ENCODE assay signal across 8 mouse cellular contexts in the genomic region with DNA sequence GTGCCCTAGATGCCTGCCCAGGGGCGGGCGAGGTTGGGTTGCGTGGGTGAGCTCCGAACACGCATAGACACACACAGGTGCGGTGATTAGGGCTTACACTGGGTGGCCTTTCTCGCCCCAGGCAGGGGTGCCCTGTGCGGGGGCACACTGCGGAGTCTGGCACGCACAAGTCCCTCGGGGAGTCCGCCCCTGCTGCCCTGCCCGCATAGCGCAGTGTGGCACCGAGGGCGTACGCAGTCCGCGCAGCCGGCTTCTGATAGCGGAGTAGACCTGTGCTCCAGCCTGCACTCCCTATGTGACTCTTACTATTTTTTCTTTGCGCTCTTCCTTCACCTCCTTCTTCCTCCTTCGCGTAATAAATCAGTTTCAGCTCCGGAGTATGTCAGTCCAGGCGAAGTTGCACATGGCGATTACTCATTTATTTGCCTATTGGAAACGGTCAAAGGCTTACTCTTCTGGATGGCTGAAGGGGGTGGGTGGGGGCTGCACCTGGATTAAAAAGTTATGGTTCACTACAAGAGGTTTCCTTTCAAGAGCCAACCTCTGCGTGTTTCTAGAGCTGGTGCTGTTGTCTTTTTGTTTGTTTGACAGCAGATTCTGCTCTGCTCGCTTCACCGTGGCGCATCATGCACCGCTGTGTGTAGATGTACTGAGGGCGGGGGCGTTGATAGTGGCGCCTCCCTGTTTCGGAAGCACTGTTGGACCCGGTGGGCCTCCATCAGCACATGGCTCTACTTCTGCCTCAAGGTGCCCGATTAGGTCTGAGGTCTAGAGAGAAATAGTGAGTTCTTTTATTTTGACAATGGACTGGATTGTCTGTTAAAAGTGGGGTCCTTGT. TPM values are rescaled to one million over a fixed set of nuclear protein-coding genes. Genes with fewer than 3 reads are reported as not detected.
DNase-seq lines count a peak whose midpoint lies in the region; ATAC-seq and TF ChIP-seq lines count a peak whose summit lies in the region.

No protein-coding gene starts in this region.

- H3K4me1 ChIP-seq in embryonic fibroblast, embryonic 13.5 days (ENCODE audit: control insufficient read depth, insufficient read depth, low read length), result peaks cover 15% of the 10 kb centered on the region
- H3K4me1 ChIP-seq in hindbrain, embryonic 16.5 days (ENCODE audit: control insufficient read depth, insufficient read depth, low read depth, low read length), result peaks cover 23% of the 10 kb centered on the region
- peaks cover 0 to 8% of the 10 kb centered on the region in 2 experiments; a peak in 3 of 4 replicates for H3K4me1 ChIP-seq in liver, embryonic 14.5 days (replicated peaks; ENCODE audit: control insufficient read depth in 2 of 2, insufficient read depth in 2 of 2, low read length in 1 of 2)

- DNase-seq in right cerebral cortex, postnatal 14 days, result peak; percentile 35
- no peak for DNase-seq in right cerebral cortex, adult 2 months (ENCODE audit: low spot score in 2 of 2)
- peak; percentile 53 for DNase-seq in adrenal gland, postnatal 10 days
- no peak for DNase-seq in liver, embryonic 14.5 days (ENCODE audit: low read depth in 3 of 3, low spot score in 3 of 3)
- peak; percentile 54 for DNase-seq in retina, embryonic 14.5 days (ENCODE audit: low spot score)

- under 1% methylated on average over 39 of the region's 39 CpGs for WGBS in hindbrain, embryonic 16.5 days
- 1% methylated on average over 39 of the region's 39 CpGs for WGBS in liver, embryonic 14.5 days (ENCODE audit: insufficient replicate concordance)

- H3K27me3 ChIP-seq in hindbrain, embryonic 16.5 days (replicated peaks; ENCODE audit: control insufficient read depth, insufficient read depth, low read length), result no peaks in the 10 kb centered on the region
- peaks cover 36% of the 10 kb centered on the region for H3K27me3 ChIP-seq in liver, embryonic 14.5 days (ENCODE audit: control insufficient read depth, insufficient read depth, low read length)

- peak overlapping the region; percentile 77 for H3K4me3 ChIP-seq in embryonic fibroblast, embryonic 13.5 days (ENCODE audit: insufficient read depth, low read length)
- H3K4me3 ChIP-seq in hindbrain, embryonic 16.5 days (ENCODE audit: low read length), result peak overlapping the region; percentile 95
- H3K4me3 ChIP-seq in liver, embryonic 14.5 days (ENCODE audit: insufficient read depth in 1 of 2, low read depth in 2 of 2, low read length in 2 of 2), result peak overlapping the region; percentile 60 to 66

- no peaks in the 10 kb centered on the region for H3K9me3 ChIP-seq in hindbrain, embryonic 16.5 days (ENCODE audit: control insufficient read depth, low read length)
- no peaks in the 10 kb centered on the region for H3K9me3 ChIP-seq in liver, embryonic 14.5 days (ENCODE audit: control insufficient read depth, low read length)

- TF ChIP-seq EP300 in liver, embryonic 14.5 days (IDR thresholded peaks at IDR 0.05; ENCODE audit: low read depth), result no peak

- TF ChIP-seq POLR2A in embryonic fibroblast, embryonic 13.5 days (IDR thresholded peaks at IDR 0.05; ENCODE audit: low read depth, low read length), result no peak

- peak overlapping the region; percentile 89 for H3K9ac ChIP-seq in hindbrain, embryonic 16.5 days (ENCODE audit: low read depth, low read length)
- H3K9ac ChIP-seq in liver, embryonic 14.5 days (replicated peaks), result peak overlapping the region; percentile 1; the same call in 1 of the 2 replicates

- TF ChIP-seq CTCF in embryonic fibroblast, embryonic 13.5 days (IDR thresholded peaks at IDR 0.05; ENCODE audit: borderline replicate concordance, insufficient read depth, low read length), result no peak
- TF ChIP-seq CTCF in liver, embryonic 14.5 days (IDR thresholded peaks at IDR 0.05; ENCODE audit: low read depth), result no peak

- no peaks in the 10 kb centered on the region for H3K36me3 ChIP-seq in hindbrain, embryonic 16.5 days (ENCODE audit: control insufficient read depth, insufficient read depth, low read length)
- no peaks in the 10 kb centered on the region for H3K36me3 ChIP-seq in liver, embryonic 14.5 days (replicated peaks; ENCODE audit: control insufficient read depth, insufficient read depth, low read depth)

- H3K27ac ChIP-seq in embryonic fibroblast, embryonic 13.5 days (ENCODE audit: insufficient read depth, low read length), result peak overlapping the region; percentile 78; the same call in 1 of the 2 replicates
- H3K27ac ChIP-seq in hindbrain, embryonic 16.5 days (ENCODE audit: low read depth, low read length), result peak overlapping the region; percentile 95
- no peak overlapping the region for H3K27ac ChIP-seq in liver, embryonic 14.5 days

- ATAC-seq in hindbrain, embryonic 16.5 days, result peak; percentile 45
- ATAC-seq in liver, embryonic 14.5 days (ENCODE audit: insufficient read depth), result peak; percentile 47
- no peak for ATAC-seq in monocyte, adult 5-6 weeks (replicated peaks; ENCODE audit: insufficient number of reproducible peaks, low FRiP score, low TSS enrichment, poor library complexity, severe bottlenecking)

- peak overlapping the region; percentile 89 for H3K4me2 ChIP-seq in hindbrain, embryonic 16.5 days (ENCODE audit: low read length)
- H3K4me2 ChIP-seq in liver, embryonic 14.5 days (ENCODE audit: low read depth), result peak overlapping the region; percentile 83

RNA-seq across cellular contexts. Expression of a gene that starts 1.4 kb away (rescaled TPM):
- 10 to 100 TPM; 28.1 to 31.4 TPM for total RNA-seq in adrenal gland, postnatal 10 days (2021)
- 55.2 and 102 TPM in 2 replicates for polyA plus RNA-seq in embryonic fibroblast, embryonic 13.5 days (2011; ENCODE audit: insufficient read length, low read depth, missing spikeins)
- 12.6 and 13.4 TPM in 2 replicates for polyA plus RNA-seq in hindbrain, embryonic 16.5 days (2015; fragmentation: Nextera tagmentation; extraction: Ambion mirVana)
- polyA plus RNA-seq in liver, embryonic 14.5 days (2012; rRNA removed), result 0.77 and 0.95 TPM in 2 replicates
- 0.47 and 0.74 TPM in 2 replicates for polyA plus RNA-seq in liver, embryonic 14.5 days (2014; fragmentation: Nextera tagmentation; extraction: Ambion mirVana)
- 8.2 to 23.1 TPM (median 10.1 TPM) in 3 replicates for total RNA-seq in monocyte, adult 5-6 weeks (2017)

Comparison
In these comparisons a context has a peak if more than half of its experiments do, and no peak if none do; other contexts are left out.
1. DNase-seq: peak in right cerebral cortex, postnatal 14 days (single experiment), adrenal gland, postnatal 10 days (single experiment) and retina, embryonic 14.5 days (single experiment); none in right cerebral cortex, adult 2 months (0 of 2) and liver, embryonic 14.5 days (0 of 3).
2. Peak in every context shown above with its lines, with median percentiles within 50 percentile points of each other: H3K4me3 ChIP-seq.